Mouse (Mus musculus): Measurements from ENCODE around the gene Mab21l2.

The Mab21l2 gene

GRCm38 (mm10) chr3:86539555-86540168, 8.8 kb downstream of the Mab21l2 start:
- DNase-seq (ENCODE audit: low spot score in 2 of 2) = no peak

GRCm38 (mm10) chr3:86538645-86539554, 9.5 kb downstream of the Mab21l2 start:
- no peak for DNase-seq (ENCODE audit: low spot score in 2 of 2)

GRCm38 (mm10) chr3:86536751-86537150, 11.7 kb downstream of the Mab21l2 start:
- DNase-seq (ENCODE audit: low spot score in 2 of 2) = no peak

- no peak for DNase-seq (ENCODE audit: low spot score in 2 of 2)
Measured at GRCm38 (mm10) chr3:86531531-86532269, 16.7 kb downstream of the Mab21l2 start.

- no peak for DNase-seq (ENCODE audit: low spot score in 2 of 2)
Measured at GRCm38 (mm10) chr3:86522880-86523505, 25.4 kb downstream of the Mab21l2 start.

GRCm38 (mm10) chr3:86518506-86519109, 29.8 kb downstream of the Mab21l2 start:
- no peak for DNase-seq (ENCODE audit: low spot score in 2 of 2)

- DNase-seq (ENCODE audit: low spot score in 2 of 2) = no peak
Measured at GRCm38 (mm10) chr3:86500586-86500985, 47.8 kb downstream of the Mab21l2 start.
